Comparison of ENCODE assay signal across 17 mouse cellular contexts in the genomic region with DNA sequence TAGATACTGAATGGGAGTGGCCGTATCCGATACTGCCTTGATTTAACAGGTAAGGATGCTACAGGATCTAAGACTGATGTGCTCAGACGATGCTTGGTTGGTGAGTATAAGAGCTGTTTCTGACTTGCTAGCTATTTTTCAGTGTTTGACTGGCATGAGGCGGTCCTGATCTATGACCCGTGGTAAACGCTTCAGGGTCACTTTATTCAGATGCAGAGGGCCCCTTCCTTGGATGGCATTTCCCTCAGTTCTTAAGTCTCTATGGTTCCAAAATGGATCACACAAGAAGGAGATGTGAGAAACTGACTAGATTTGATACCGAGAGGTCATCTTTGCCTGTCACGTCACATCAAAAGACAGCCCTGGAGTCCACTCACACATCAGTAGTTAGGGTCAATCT.
"Had no signal": no experiment of that assay in that cellular context is flagged by ENCODE, and none has a peak within 500 bp of the region (broad histone marks: within the 10 kb centered on the region; RNA-seq: fewer than 3 reads in every experiment).

No protein-coding gene starts in this region.

- H3K9ac ChIP-seq: liver, embryonic 13.5 days; liver, embryonic 15.5 days; liver, postnatal 0 days; lung, embryonic 14.5 days; midbrain, embryonic 12.5 days; neural tube, embryonic 12.5 days; stomach, embryonic 15.5 days had no signal

- H3K36me3 ChIP-seq: liver, embryonic 13.5 days; liver, embryonic 15.5 days; midbrain, embryonic 12.5 days; neural tube, embryonic 12.5 days; stomach, embryonic 15.5 days had no signal

- DNase-seq: liver, embryonic 13.5 days; liver, postnatal 0 days; lung, postnatal 10 days; lung, postnatal 4 days; midbrain, embryonic 14.5 days; right cerebral cortex, postnatal 14 days; thymus, adult 2 months; thymus, postnatal 25 days; thymus, postnatal 4 days had no signal

- H3K9me3 ChIP-seq: liver, embryonic 13.5 days; liver, embryonic 15.5 days; midbrain, embryonic 12.5 days; neural tube, embryonic 12.5 days; stomach, embryonic 15.5 days had no signal

- H3K4me2 ChIP-seq: liver, embryonic 13.5 days; liver, embryonic 15.5 days; lung, embryonic 14.5 days; midbrain, embryonic 12.5 days; neural tube, embryonic 12.5 days; stomach, embryonic 15.5 days had no signal

- H3K27me3 ChIP-seq: liver, embryonic 13.5 days; liver, embryonic 15.5 days; stomach, embryonic 15.5 days had no signal

- ATAC-seq: liver, postnatal 0 days; midbrain, embryonic 16.5 days had no signal

- H3K27ac ChIP-seq: liver, embryonic 13.5 days; liver, embryonic 15.5 days; midbrain, embryonic 12.5 days; neural tube, embryonic 12.5 days; stomach, embryonic 15.5 days; stomach, postnatal 0 days had no signal

- H3K4me3 ChIP-seq: liver, embryonic 13.5 days; liver, embryonic 15.5 days; midbrain, embryonic 12.5 days; myocyte; neural tube, embryonic 12.5 days; stomach, embryonic 15.5 days had no signal
